Mouse (Mus musculus) cortical plate, adult 2 months (tissue): Measurements from ENCODE around the gene Fut11.

Source experiments
- CTCF ChIP-seq: fragments of 200-500 bp; IDR thresholded peaks from 2 replicates; pipeline ENCODE4 v1.5.1; 2011; ENCODE audit warnings: mild to moderate bottlenecking, control low read depth, low read length; ENCODE audit not compliant: insufficient read depth; ENCODE audit errors: extremely low read depth
- POLR2A ChIP-seq: fragments of 200-500 bp; IDR thresholded peaks from 2 replicates; pipeline ENCODE4 v1.6.1; 2011; ENCODE audit warnings: mild to moderate bottlenecking, low read length, control low read depth; ENCODE audit not compliant: insufficient read depth; ENCODE audit errors: extremely low read depth

DNA sequence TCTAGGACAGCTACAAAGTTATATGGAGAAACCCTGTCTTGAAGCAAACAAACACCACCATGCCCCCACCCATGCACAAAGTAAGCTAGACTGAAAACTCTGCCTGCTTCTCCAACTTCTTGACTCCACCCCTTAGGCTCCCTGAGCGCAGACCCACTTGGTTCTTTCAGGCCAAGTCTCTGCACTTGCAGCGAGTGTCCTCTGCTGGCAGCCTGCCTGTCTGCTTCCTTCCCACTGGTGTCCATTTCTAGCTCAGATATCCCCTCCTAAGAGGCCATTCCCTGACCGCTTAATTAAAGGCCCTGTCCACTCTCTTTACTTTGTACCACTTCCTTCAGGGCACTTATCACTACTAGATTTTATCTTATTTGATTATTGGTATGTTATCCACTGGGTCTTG, 48.8 kb downstream of the Fut11 start:
- TF ChIP-seq CTCF (no peak), POLR2A (no peak)
